ENCODE assay signal across 27 mouse cellular contexts in the genomic region with DNA sequence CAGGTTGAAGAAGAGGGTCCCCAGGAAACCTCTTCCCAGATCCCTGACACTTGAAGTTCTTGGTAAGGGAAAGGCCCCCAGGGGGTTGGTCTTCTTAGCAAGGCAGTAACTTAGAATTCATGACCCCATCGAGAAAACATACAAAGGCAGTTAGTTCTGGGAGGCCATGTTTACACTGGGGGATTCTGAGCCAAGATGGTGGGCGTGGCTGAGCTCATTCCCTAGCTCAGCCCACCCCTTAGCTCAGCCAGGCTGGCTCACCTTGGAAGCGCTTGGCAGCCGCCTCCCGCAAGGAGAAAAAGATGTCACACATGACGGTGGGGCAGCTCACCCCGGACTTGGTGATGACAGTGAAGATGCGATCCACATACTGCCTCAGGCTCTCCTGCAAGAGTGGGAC. TPM values are rescaled to one million over a fixed set of nuclear protein-coding genes. Genes with fewer than 3 reads are reported as not detected.
DNase-seq lines count a peak whose midpoint lies in the region; ATAC-seq and TF ChIP-seq lines count a peak whose summit lies in the region.
"Had no signal": no experiment of that assay in that cellular context is flagged by ENCODE, and none has a peak within 500 bp of the region (broad histone marks: within the 10 kb centered on the region; RNA-seq: fewer than 3 reads in every experiment).

No protein-coding gene starts in this region.

- peaks cover 59% of the 10 kb centered on the region for H3K36me3 ChIP-seq in lung, embryonic 14.5 days (ENCODE audit: insufficient read depth)
- H3K36me3 ChIP-seq in lung, embryonic 16.5 days (ENCODE audit: control insufficient read depth, insufficient read depth, low read length), result peaks cover 30% of the 10 kb centered on the region
- peaks cover 100% of the 10 kb centered on the region for H3K36me3 ChIP-seq in megakaryocyte, embryonic 14.5 days (replicated peaks; ENCODE audit: low read length)
- peaks cover 2% of the 10 kb centered on the region for H3K36me3 ChIP-seq in testis, adult 2 months (ENCODE audit: control insufficient read depth, insufficient read depth, low read length)
- H3K36me3 ChIP-seq: G1E had no signal

- no peaks in the 10 kb centered on the region for H3K4me1 ChIP-seq in lung, embryonic 14.5 days (ENCODE audit: insufficient read depth)
- H3K4me1 ChIP-seq in lung, embryonic 16.5 days (replicated peaks; ENCODE audit: control insufficient read depth, insufficient read depth, low read length), result no peaks in the 10 kb centered on the region
- peaks cover 38% of the 10 kb centered on the region for H3K4me1 ChIP-seq in megakaryocyte, embryonic 14.5 days
- H3K4me1 ChIP-seq in testis, adult 2 months (ENCODE audit: control insufficient read depth, insufficient read depth, low read length), result no peaks in the 10 kb centered on the region; the same call in 1 of the 2 replicates
- H3K4me1 ChIP-seq: embryonic facial prominence, embryonic 12.5 days; forebrain, embryonic 13.5 days had no signal

- ATAC-seq in lung, embryonic 14.5 days (ENCODE audit: insufficient read depth), result peak; percentile 66; the same call in 1 of the 2 replicates
- peak; percentile 24; the same call in 1 of the 2 replicates for ATAC-seq in lung, embryonic 16.5 days (ENCODE audit: low read depth)
- no peak for ATAC-seq in megakaryocyte, adult 5-6 weeks (ENCODE audit: poor library complexity, severe bottlenecking)
- ATAC-seq: activated CD4-positive, CD25-positive, alpha-beta regulatory T cell, adult 4 months; CD4-positive, CD25-positive, alpha-beta regulatory T cell, adult 4 months; forebrain, embryonic 13.5 days; Patski had no signal

- no peak overlapping the region for H3K9ac ChIP-seq in lung, embryonic 14.5 days
- H3K9ac ChIP-seq in lung, embryonic 16.5 days (ENCODE audit: low read length), result no peak overlapping the region
- H3K9ac ChIP-seq: embryonic facial prominence, embryonic 12.5 days; forebrain, embryonic 13.5 days had no signal

- no peak overlapping the region for H3K4me2 ChIP-seq in lung, embryonic 14.5 days
- H3K4me2 ChIP-seq in lung, embryonic 16.5 days (ENCODE audit: low read depth, low read length), result no peak overlapping the region
- H3K4me2 ChIP-seq: embryonic facial prominence, embryonic 12.5 days; forebrain, embryonic 13.5 days had no signal

- DNase-seq in lung, embryonic 14.5 days, result peak; percentile 59
- no peak for DNase-seq in lung, postnatal 25 days (ENCODE audit: low spot score)
- DNase-seq in lung, postnatal 36 days, result no peak
- no peak for DNase-seq in testis, postnatal 10 days (ENCODE audit: low spot score)
- DNase-seq: adrenal gland, adult 8-10 months; adrenal gland, postnatal 14 days; adrenal gland, postnatal 36 days; B cell, adult 2 months; cerebellum, adult 11-12 months; cerebellum, adult 2 months; cerebellum, adult 9-10 months; cerebellum, postnatal 10 days had no signal

- H3K27me3 ChIP-seq in lung, embryonic 14.5 days (ENCODE audit: insufficient read depth, low read length), result no peaks in the 10 kb centered on the region
- no peaks in the 10 kb centered on the region for H3K27me3 ChIP-seq in lung, embryonic 16.5 days (ENCODE audit: control insufficient read depth, insufficient read depth, low read depth, low read length)
- H3K27me3 ChIP-seq in megakaryocyte, embryonic 14.5 days (replicated peaks), result no peaks in the 10 kb centered on the region
- H3K27me3 ChIP-seq in testis, adult 2 months (ENCODE audit: control insufficient read depth, insufficient read depth, low read length), result no peaks in the 10 kb centered on the region
- H3K27me3 ChIP-seq: CH12.LX; embryonic facial prominence, embryonic 12.5 days; forebrain, embryonic 13.5 days; Patski had no signal

- 55% methylated on average over 8 of the region's 8 CpGs for WGBS in lung, embryonic 14.5 days
- 48% methylated on average over 8 of the region's 8 CpGs for WGBS in lung, embryonic 16.5 days

- TF ChIP-seq CTCF in lung, embryonic 14.5 days (IDR thresholded peaks at IDR 0.05; ENCODE audit: low read depth), result no peak
- TF ChIP-seq CTCF in testis, adult 2 months (IDR thresholded peaks at IDR 0.05; ENCODE audit: control insufficient read depth, insufficient read depth, insufficient replicate concordance, low read depth, low read length), result no peak

- no peak overlapping the region for H3K4me3 ChIP-seq in lung, embryonic 14.5 days (ENCODE audit: low read depth, low read length)
- H3K4me3 ChIP-seq in lung, embryonic 16.5 days (ENCODE audit: low read length), result no peak overlapping the region
- peak overlapping the region; percentile 29 for H3K4me3 ChIP-seq in megakaryocyte, embryonic 14.5 days (replicated peaks)
- H3K4me3 ChIP-seq in testis, adult 2 months (ENCODE audit: control insufficient read depth, low read depth, low read length), result peak overlapping the region; percentile 79
- H3K4me3 ChIP-seq: embryonic facial prominence, embryonic 10.5 days; embryonic facial prominence, embryonic 12.5 days; forebrain, embryonic 13.5 days had no signal

- TF ChIP-seq POLR2A in testis, adult 2 months (IDR thresholded peaks at IDR 0.05; ENCODE audit: control insufficient read depth, low read depth, low read length), result no peak

- no peaks in the 10 kb centered on the region for H3K9me3 ChIP-seq in lung, embryonic 14.5 days (ENCODE audit: low read depth, low read length)
- no peaks in the 10 kb centered on the region for H3K9me3 ChIP-seq in lung, embryonic 16.5 days (ENCODE audit: control insufficient read depth, low read length)
- peaks cover 37% of the 10 kb centered on the region for H3K9me3 ChIP-seq in megakaryocyte, embryonic 14.5 days
- H3K9me3 ChIP-seq: embryonic facial prominence, embryonic 10.5 days; embryonic facial prominence, embryonic 12.5 days; forebrain, embryonic 13.5 days had no signal

- no peak overlapping the region for H3K27ac ChIP-seq in lung, embryonic 14.5 days (ENCODE audit: low read depth)
- H3K27ac ChIP-seq in lung, embryonic 16.5 days (ENCODE audit: low read length), result no peak overlapping the region
- H3K27ac ChIP-seq in testis, adult 2 months (ENCODE audit: control insufficient read depth, insufficient read depth, low read depth, low read length), result no peak overlapping the region
- H3K27ac ChIP-seq: embryonic facial prominence, embryonic 10.5 days; embryonic facial prominence, embryonic 12.5 days; forebrain, embryonic 13.5 days had no signal

RNA-seq across cellular contexts. Expression of gene 1700029H14Rik, which starts 22.4 kb away (rescaled TPM):
- polyA plus RNA-seq in lung, embryonic 14.5 days (2014; fragmentation: Nextera tagmentation; extraction: Ambion mirVana), result not detected in 2 replicates
- polyA plus RNA-seq in lung, embryonic 16.5 days (2015; fragmentation: Nextera tagmentation; extraction: Ambion mirVana), result not detected in 2 replicates
- 20.4 and 26.5 TPM in 2 replicates for polyA plus RNA-seq in megakaryocyte, embryonic 14.5 days (2012; ENCODE audit: insufficient read depth, low replicate concordance)
- not detected in 2 replicates for total RNA-seq in megakaryocyte, adult 5-6 weeks (2015)
- not detected in 2 replicates for total RNA-seq in megakaryocyte, adult 5-6 weeks (2017)
- 536 and 642 TPM in 2 replicates for polyA plus RNA-seq in testis, adult 2 months (2012; rRNA removed)
- total RNA-seq: adrenal gland, adult 18-20 months; adrenal gland, adult 8-10 months; adrenal gland, postnatal 14 days; adrenal gland, postnatal 36 days; CH12.LX had no signal
- polyA plus RNA-seq: activated CD4-positive, CD25-positive, alpha-beta regulatory T cell, adult 4 months; embryonic facial prominence, embryonic 10.5 days; embryonic facial prominence, embryonic 12.5 days; embryonic facial prominence, embryonic 14.5 days; forebrain, embryonic 11.5 days; forebrain, embryonic 13.5 days; G1E; Patski had no signal

Comparison
In these comparisons a context has a peak if more than half of its experiments do, and no peak if none do; other contexts are left out.
1. H3K4me3 ChIP-seq: peak in megakaryocyte, embryonic 14.5 days (single experiment) and testis, adult 2 months (single experiment); none in lung, embryonic 14.5 days (single experiment) and lung, embryonic 16.5 days (single experiment).
2. RNA of gene 1700029H14Rik, which starts 22.4 kb away (polyA plus RNA-seq): 536 to 642 TPM in testis, adult 2 months; 20.4 to 26.5 TPM in megakaryocyte, embryonic 14.5 days, not detected in lung, embryonic 16.5 days and not detected in lung, embryonic 14.5 days; every median in the first group is over 10 times any median in the second.